Mouse (Mus musculus): ENCODE results near the gene Gadd45g.
A peak's percentile ranks its signal among the peaks of the same experiment; 100 is the strongest.
"Not testable (repeated sequence)": the region's sequence is repeated elsewhere in the genome, so short reads cannot be mapped to it uniquely, and the experiment has no call there.

Gadd45g gene

GRCm38 (mm10) chr13:51834024-51834423 lies 12.5 kb upstream of the Gadd45g start:
- DNase-seq (ENCODE audit: low read depth, low spot score): not testable (repeated sequence)

- no peak for DNase-seq (ENCODE audit: low read depth, low spot score)
These were observed 12.0 kb upstream of the Gadd45g start for GRCm38 (mm10) chr13:51834520-51834919.

GRCm38 (mm10) chr13:51835208-51835607 lies 11.3 kb upstream of the Gadd45g start:
- DNase-seq (ENCODE audit: low read depth, low spot score): not testable (repeated sequence)

- DNase-seq (ENCODE audit: low read depth, low spot score): no peak
These were observed 9.1 kb upstream of the Gadd45g start for GRCm38 (mm10) chr13:51837402-51837801.

GRCm38 (mm10) chr13:51839250-51840026 lies 7.0 kb upstream of the Gadd45g start:
- peak; percentile 79 for DNase-seq (ENCODE audit: low read depth, low spot score)

GRCm38 (mm10) chr13:51840702-51841101 lies 5.8 kb upstream of the Gadd45g start:
- no peak for DNase-seq (ENCODE audit: low read depth, low spot score)

GRCm38 (mm10) chr13:51841541-51842115 lies 4.8 kb upstream of the Gadd45g start:
- DNase-seq (ENCODE audit: low read depth, low spot score): no peak

GRCm38 (mm10) chr13:51842191-51842590 lies 4.3 kb upstream of the Gadd45g start:
- peak; percentile 31 for DNase-seq (ENCODE audit: low read depth, low spot score)

- no peak for DNase-seq (ENCODE audit: low read depth, low spot score)
These were observed 3.7 kb upstream of the Gadd45g start for GRCm38 (mm10) chr13:51842773-51843172.

GRCm38 (mm10) chr13:51843298-51843697 lies 3.2 kb upstream of the Gadd45g start:
- no peak for DNase-seq (ENCODE audit: low read depth, low spot score)

- DNase-seq (ENCODE audit: low read depth, low spot score): no peak
These were observed 2.4 kb upstream of the Gadd45g start for GRCm38 (mm10) chr13:51844118-51844517.

GRCm38 (mm10) chr13:51844661-51845060 lies 1.8 kb upstream of the Gadd45g start:
- DNase-seq (ENCODE audit: low read depth, low spot score): peak; percentile 81

GRCm38 (mm10) chr13:51845072-51845471 lies 1.4 kb upstream of the Gadd45g start:
- DNase-seq (ENCODE audit: low read depth, low spot score): peak; percentile 46

- peak; percentile 86 for DNase-seq (ENCODE audit: low read depth, low spot score)
These were observed 787 bp upstream of the Gadd45g start for GRCm38 (mm10) chr13:51845591-51846191.

GRCm38 (mm10) chr13:51846868-51847793 lies 653 bp downstream of the Gadd45g start:
- peak; percentile 73 for DNase-seq (ENCODE audit: low read depth, low spot score)

GRCm38 (mm10) chr13:51847979-51848480 lies 1.6 kb downstream of the Gadd45g start:
- DNase-seq (ENCODE audit: low read depth, low spot score): peak; percentile 92

- DNase-seq (ENCODE audit: low read depth, low spot score): peak; percentile 90
These were observed 2.2 kb downstream of the Gadd45g start for GRCm38 (mm10) chr13:51848481-51849240.

GRCm38 (mm10) chr13:51849241-51850033 lies 3.0 kb downstream of the Gadd45g start:
- no peak for DNase-seq (ENCODE audit: low read depth, low spot score)

- DNase-seq (ENCODE audit: low read depth, low spot score): no peak
These were observed 4.1 kb downstream of the Gadd45g start for GRCm38 (mm10) chr13:51850565-51850964.

Measured in brain, adult 2 months (tissue).